Mouse (Mus musculus) midbrain, postnatal 0 days (tissue): ENCODE data around the gene Btbd19. TPM values are rescaled to one million over a fixed set of nuclear protein-coding genes. Genes with fewer than 3 reads are reported as not detected.

Experiments
- ATAC-seq: fragments of 200-750 bp; cut with Nextera tagmentation; 2 replicates; pipeline ENCODE4 v1.8.0; 2017; ENCODE audit warnings: moderate number of reproducible peaks, mild to moderate bottlenecking, moderate TSS enrichment, moderate library complexity; ENCODE audit not compliant: low FRiP score
- DNase-seq: peaks from one replicate; pipeline ENCODE4 v3.0.0-alpha.2; 2015; ENCODE audit warnings: low spot score
- H3K27ac ChIP-seq: fragments of 300-500 bp; sonication (generic); 2 replicates; pipeline ENCODE4 v1.5.1; 2014; ENCODE audit warnings: low read depth, mild to moderate bottlenecking, low read length, mixed read lengths
- H3K27me3 ChIP-seq: fragments of 300-500 bp; sonication (generic); 2 replicates; pipeline ENCODE4 v1.6.1; 2014; ENCODE audit warnings: low read length, control low read depth, mixed read lengths; ENCODE audit not compliant: insufficient read depth
- H3K36me3 ChIP-seq: fragments of 300-500 bp; sonication (generic); 2 replicates; pipeline ENCODE4 v1.6.1; 2014; ENCODE audit warnings: low read length, control low read depth, mixed read lengths; ENCODE audit not compliant: insufficient read depth
- H3K4me1 ChIP-seq: fragments of 300-500 bp; sonication (generic); 2 replicates; pipeline ENCODE4 v1.6.1; 2014; ENCODE audit warnings: mild to moderate bottlenecking, control low read depth, antibody characterized with exemption, low read length, mixed read lengths; ENCODE audit not compliant: insufficient read depth
- H3K4me2 ChIP-seq: fragments of 300-500 bp; sonication (generic); 2 replicates; pipeline ENCODE4 v1.6.1; 2014; ENCODE audit warnings: low read depth, mild to moderate bottlenecking, low read length, mixed read lengths; ENCODE audit not compliant: poor library complexity, severe bottlenecking
- H3K4me3 ChIP-seq: fragments of 300-500 bp; sonication (generic); 2 replicates; pipeline ENCODE4 v1.5.1; 2014; ENCODE audit warnings: low read depth, mild to moderate bottlenecking, low read length, moderate library complexity
- H3K9ac ChIP-seq: fragments of 300-500 bp; sonication (generic); replicated peaks from 2 replicates; pipeline ENCODE4 v1.6.1; 2014; ENCODE audit warnings: mild to moderate bottlenecking, low read length, moderate library complexity, mixed read lengths; ENCODE audit not compliant: poor library complexity, severe bottlenecking
- H3K9me3 ChIP-seq: fragments of 300-500 bp; sonication (generic); 2 replicates; pipeline ENCODE4 v1.6.1; 2016; ENCODE audit warnings: low read length, control low read depth
- CTCF ChIP-seq: IDR thresholded peaks from 2 replicates; pipeline ENCODE4 v1.5.1; 2016; ENCODE audit warnings: antibody characterized with exemption, mild to moderate bottlenecking
- WGBS: fragments of 180-500 bp; shearing (Covaris S2); extraction: QIAGEN DNeasy Blood & Tissue Kit; methylation state at CpG from one replicate; pipeline ENCODE4 v1.1.7; 2014; 5-methylcytosine and 5-hydroxymethylcytosine counted together
- microRNA-seq: library from miRNA; unstranded; fragments of <30 nt; microRNA quantifications from one replicate; pipeline ENCODE4, GENCODE M21; 2016; ENCODE audit warnings: borderline number of aligned reads
- polyA plus RNA-seq: library from polyadenylated mRNA; unstranded; fragments of >200 nt; fragmentation: Nextera tagmentation; extraction: Ambion mirVana; gene quantifications from 2 replicates; pipeline ENCODE4 v1.2.1, GENCODE M21; 2015
- total RNA-seq: library from RNA; depleted of rRNA; stranded (reverse); fragments of >200 nt; gene quantifications from 2 replicates; pipeline ENCODE4 v1.2.3, GENCODE M21; 2014; rRNA removed

Gene Btbd19
- total and polyA plus RNA-seq, 2 experiments from 2014 or later: 4.2 to 7.3 TPM

GRCm38 (mm10) chr4:117090586-117090985 lies 34.9 kb downstream of the Btbd19 start:
- Histone ChIP-seq H3K27me3 (no peaks in the 10 kb centered on the region), H3K4me2 (no peak overlapping the region), H3K9me3 (no peaks in the 10 kb centered on the region), H3K4me3 (no peak overlapping the region), H3K36me3 (peaks cover 7% of the 10 kb centered on the region), H3K4me1 (no peaks in the 10 kb centered on the region), H3K9ac (no peak overlapping the region), H3K27ac (no peak overlapping the region)
- DNase-seq (no peak), ATAC-seq (no peak)
- WGBS: 90% methylated on average over 7 of the region's 7 CpGs
- no peak for TF ChIP-seq CTCF

DNA sequence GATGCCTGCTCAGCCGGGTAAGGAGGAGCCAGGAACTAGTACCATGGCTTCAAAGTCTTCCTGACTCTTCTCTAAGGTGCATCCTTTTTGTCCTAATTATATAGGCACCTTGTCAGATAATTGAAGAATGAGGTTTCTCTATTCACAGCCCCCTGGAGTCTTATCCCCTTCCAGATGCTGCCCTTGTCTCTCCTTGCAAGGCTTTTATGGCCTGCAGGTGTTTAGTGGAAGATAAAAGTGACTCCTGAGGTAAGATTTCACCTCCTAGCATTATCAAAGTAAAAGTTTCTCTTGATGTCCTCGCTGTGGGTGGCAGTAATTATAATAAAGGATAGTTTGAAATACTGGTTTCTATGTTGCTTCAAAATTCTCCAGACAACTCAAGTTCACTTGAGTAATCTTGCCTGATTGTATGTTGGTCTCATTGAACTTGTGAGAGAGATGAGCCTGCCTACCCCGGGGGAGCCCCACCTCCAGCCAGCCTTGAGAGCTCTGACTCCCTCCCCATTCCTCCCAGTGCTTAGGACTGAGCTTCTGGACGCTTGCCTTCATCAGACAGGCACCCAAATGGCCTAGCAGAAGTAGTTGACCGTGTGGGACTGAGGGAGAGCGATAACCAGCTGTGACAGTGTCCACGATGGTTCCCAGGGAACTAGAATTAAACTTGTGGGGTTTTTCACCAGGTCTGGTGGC lies 37.4 kb downstream of the Btbd19 start:
- ATAC-seq (no peak), DNase-seq (no peak)
- Histone ChIP-seq H3K36me3 (peaks cover 11% of the 10 kb centered on the region), H3K4me1 (no peaks in the 10 kb centered on the region), H3K9me3 (no peaks in the 10 kb centered on the region), H3K27ac (no peak overlapping the region), H3K4me2 (no peak overlapping the region), H3K9ac (no peak overlapping the region), H3K4me3 (no peak overlapping the region), H3K27me3 (no peaks in the 10 kb centered on the region)
- WGBS: 78% methylated on average over 7 of the region's 7 CpGs
- no peak for TF ChIP-seq CTCF

DNA sequence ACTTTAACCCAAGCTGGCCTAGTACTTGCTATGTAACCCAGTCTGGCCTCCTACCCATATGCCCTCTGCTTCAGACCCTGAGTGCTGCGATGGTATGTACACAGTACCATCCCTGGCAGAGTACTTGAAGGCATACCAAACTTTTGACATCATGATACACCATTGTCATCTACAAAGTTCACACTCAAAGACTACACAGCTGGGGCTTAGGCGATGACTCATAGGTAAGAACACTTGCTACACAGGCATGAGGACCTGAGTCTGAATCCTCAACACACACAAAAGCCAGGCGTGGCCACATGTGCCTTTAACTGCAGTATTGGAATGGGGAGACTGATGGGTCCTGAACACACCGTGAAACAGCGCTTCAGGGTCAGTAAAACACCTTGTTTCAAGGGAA lies 54.3 kb downstream of the Btbd19 start:
- ATAC-seq (no peak), DNase-seq (no peak)
- no peak overlapping the region for H3K4me2 ChIP-seq
- H3K9ac ChIP-seq: no peak overlapping the region
- no peaks in the 10 kb centered on the region for H3K9me3 ChIP-seq
- H3K4me3 ChIP-seq: no peak overlapping the region
- no peaks in the 10 kb centered on the region for H3K4me1 ChIP-seq
- H3K27ac ChIP-seq: no peak overlapping the region
- WGBS: 94% methylated on average over 5 of the region's 5 CpGs
- TF ChIP-seq CTCF: no peak
- H3K36me3 ChIP-seq: peaks cover 45% of the 10 kb centered on the region
- H3K27me3 ChIP-seq: no peaks in the 10 kb centered on the region

DNA sequence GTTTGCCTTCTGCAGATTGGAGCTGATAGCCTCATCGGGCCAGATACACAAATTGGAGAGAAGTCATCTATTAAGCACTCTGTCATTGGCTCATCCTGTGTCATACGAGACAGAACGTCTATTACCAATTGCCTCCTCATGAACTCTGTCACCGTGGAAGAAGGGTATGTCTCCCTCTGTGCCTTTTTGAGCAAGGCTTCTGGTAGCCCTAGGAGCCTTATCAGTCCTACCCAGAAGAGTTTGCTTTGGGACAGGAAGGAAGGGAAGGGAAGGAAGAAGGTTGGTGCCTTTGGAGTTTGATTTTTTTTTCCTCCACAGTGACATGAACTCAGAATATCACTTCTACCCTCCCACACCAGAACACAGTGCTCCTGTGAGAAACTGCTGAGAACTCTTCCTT lies 54.9 kb downstream of the Btbd19 start:
- no peak for DNase-seq
- WGBS: 94% methylated on average over 4 of the region's 4 CpGs
- peaks cover 49% of the 10 kb centered on the region for H3K36me3 ChIP-seq

GRCm38 (mm10) chr4:117069647-117070046 lies 55.9 kb downstream of the Btbd19 start:
- H3K4me1 ChIP-seq: no peaks in the 10 kb centered on the region
- no peak overlapping the region for H3K4me2 ChIP-seq
- H3K27ac ChIP-seq: no peak overlapping the region
- peaks cover 54% of the 10 kb centered on the region for H3K36me3 ChIP-seq
- H3K9me3 ChIP-seq: no peaks in the 10 kb centered on the region
- no peak overlapping the region for H3K4me3 ChIP-seq
- no peaks in the 10 kb centered on the region for H3K27me3 ChIP-seq
- ATAC-seq (no peak), DNase-seq (no peak)
- no peak overlapping the region for H3K9ac ChIP-seq
- no peak for TF ChIP-seq CTCF
- WGBS: 95% methylated on average over 1 of the region's 1 CpGs

More for the DNA sequence above, 54.9 kb downstream of the Btbd19 start:
- Histone ChIP-seq H3K27me3 (no peaks in the 10 kb centered on the region), H3K27ac (no peak overlapping the region), H3K4me3 (no peak overlapping the region), H3K4me2 (no peak overlapping the region), H3K9ac (no peak overlapping the region), H3K9me3 (no peaks in the 10 kb centered on the region), H3K4me1 (no peaks in the 10 kb centered on the region)
- no peak for TF ChIP-seq CTCF
- no peak for ATAC-seq

Small RNA genes within 50 kb of the gene (microRNA-seq; reads per million reads assigned to microRNA genes)
- gene Gm22398: not detected

Other genes starting within 250 kb of the Btbd19 start
- gene Zswim5, start 248.3 kb downstream of the Btbd19 start, total RNA-seq: 20.1 and 23.0 TPM in 2 replicates
- gene Zswim5, start 248.3 kb downstream of the Btbd19 start, polyA plus RNA-seq: 2.2 and 2.4 TPM in 2 replicates
- gene Urod, start 131.3 kb downstream of the Btbd19 start, total RNA-seq: 25.5 and 50.0 TPM in 2 replicates
- 36.6 and 36.8 TPM in 2 replicates for gene Urod, start 131.3 kb downstream of the Btbd19 start, polyA plus RNA-seq
- 45.5 and 46.5 TPM in 2 replicates for gene Hectd3, start 130.4 kb downstream of the Btbd19 start, total RNA-seq
- 20.2 and 22.6 TPM in 2 replicates for gene Hectd3, start 130.4 kb downstream of the Btbd19 start, polyA plus RNA-seq
- gene Eif2b3, start 106.3 kb downstream of the Btbd19 start, total RNA-seq: 20.7 and 21.7 TPM in 2 replicates
- 57.5 and 58.4 TPM in 2 replicates for gene Eif2b3, start 106.3 kb downstream of the Btbd19 start, polyA plus RNA-seq
- 6.8 and 12.2 TPM in 2 replicates for gene Ptch2, start 29.6 kb downstream of the Btbd19 start, total RNA-seq
- gene Ptch2, start 29.6 kb downstream of the Btbd19 start, polyA plus RNA-seq: 3.5 and 3.7 TPM in 2 replicates
- 1.3 and 5.8 TPM in 2 replicates for gene Tctex1d4, start 1.1 kb upstream of the Btbd19 start, total RNA-seq
- 1.2 TPM in 2 replicates for gene Tctex1d4, start 1.1 kb upstream of the Btbd19 start, polyA plus RNA-seq
- gene Plk3, start 8.2 kb upstream of the Btbd19 start, total RNA-seq: 20.8 and 28.2 TPM in 2 replicates
- 26.6 and 26.8 TPM in 2 replicates for gene Plk3, start 8.2 kb upstream of the Btbd19 start, polyA plus RNA-seq
- gene Rps8, start 30.5 kb upstream of the Btbd19 start, total RNA-seq: 439 and 604 TPM in 2 replicates
- 475 and 493 TPM in 2 replicates for gene Rps8, start 30.5 kb upstream of the Btbd19 start, polyA plus RNA-seq
- 2.9 and 9.8 TPM in 2 replicates for gene Kif2c, start 56.9 kb upstream of the Btbd19 start, total RNA-seq
- 2.3 and 3.3 TPM in 2 replicates for gene Kif2c, start 56.9 kb upstream of the Btbd19 start, polyA plus RNA-seq
- 7.6 and 10.5 TPM in 2 replicates for gene Tmem53, start 126.2 kb upstream of the Btbd19 start, total RNA-seq
- 9.7 and 12.6 TPM in 2 replicates for gene Tmem53, start 126.2 kb upstream of the Btbd19 start, polyA plus RNA-seq
- gene Armh1, start 126.4 kb upstream of the Btbd19 start, total RNA-seq: 1.8 and 3.1 TPM in 2 replicates
- 2.5 and 2.6 TPM in 2 replicates for gene Armh1, start 126.4 kb upstream of the Btbd19 start, polyA plus RNA-seq